Mouse (Mus musculus) heart, postnatal 14 days (tissue): ENCODE measurements around the gene Rab17. TPM values are rescaled to one million over a fixed set of nuclear protein-coding genes. Genes with fewer than 3 reads are reported as not detected.

Experiments
- DNase-seq, 2 experiments: peaks; one replicate each; pipeline ENCODE4 v3.0.0; 2021 to 2022
- intact Hi-C: fragments of 180-260 bp; cut with DNase I; formaldehyde crosslinking; loops from one replicate; pipeline ENCODE4 v1.15.1; 2025
- total RNA-seq, 2 experiments: library from RNA; stranded (reverse); gene quantifications; 2 replicates each; pipeline ENCODE4 v1.2.3; 2021

Gene Rab17
- total RNA-seq, 2 experiments from 2014 or later, result 2.5 to 3.1 TPM

DNA sequence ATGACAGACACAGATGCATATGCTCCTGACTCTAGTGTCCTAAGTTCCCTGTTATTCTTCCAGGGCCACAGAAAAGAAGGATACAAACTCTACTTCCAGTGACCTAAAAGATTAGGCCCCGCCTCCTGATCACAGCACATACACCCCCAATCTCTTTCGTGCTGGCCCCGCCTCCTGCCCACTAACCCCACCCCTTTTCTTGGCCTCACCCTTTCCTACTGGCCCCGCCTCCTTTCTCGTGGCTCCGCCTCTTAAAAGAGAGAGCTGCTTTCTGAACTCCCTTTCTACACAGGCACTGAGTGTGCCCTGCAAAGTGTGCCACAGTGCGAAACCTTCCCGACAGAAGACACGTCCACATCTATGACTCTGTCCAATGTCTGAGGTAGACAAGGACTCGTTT, 24.3 kb downstream of the Rab17 start:
- intact Hi-C loops, result no loop called here
- DNase-seq, result no peak

- no peak for DNase-seq
- intact Hi-C loops, result no loop called here
These were observed 29.5 kb downstream of the Rab17 start for GRCm38 (mm10) chr1:90939980-90940379.

DNA sequence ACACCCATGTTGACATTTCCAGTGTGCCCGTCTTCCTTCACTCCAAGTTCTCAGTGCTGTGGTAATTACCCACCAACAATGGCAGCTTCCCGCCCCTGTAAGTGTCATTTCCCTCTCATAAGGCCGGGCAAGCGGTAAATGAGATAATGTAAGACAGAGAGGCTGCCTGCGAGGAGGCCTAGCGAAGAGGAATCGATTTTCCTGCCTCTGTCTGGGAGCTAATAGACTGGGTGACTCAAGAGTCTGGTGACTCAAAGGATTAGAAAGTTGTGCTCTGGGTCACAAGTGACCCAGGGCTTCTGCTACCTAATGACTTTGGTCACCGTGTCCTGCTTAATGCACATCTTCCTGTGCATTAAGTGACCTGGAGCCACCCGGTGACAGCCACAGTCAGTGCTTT, 32.5 kb downstream of the Rab17 start:
- DNase-seq, result no peak

GRCm38 (mm10) chr1:90933001-90933400, 36.5 kb downstream of the Rab17 start:
- no peak for DNase-seq
- intact Hi-C loops, result no loop called here

More for the DNA sequence above, 32.5 kb downstream of the Rab17 start:
- intact Hi-C loops, result no loop called here

GRCm38 (mm10) chr1:90928575-90928934, 40.9 kb downstream of the Rab17 start:
- intact Hi-C loops, result loop anchor here (1.0 kb wide), 1 partner anchor 28 kb away; no protein-coding TSS in a partner anchor
- DNase-seq, result peak; percentile 86 to 89

DNA sequence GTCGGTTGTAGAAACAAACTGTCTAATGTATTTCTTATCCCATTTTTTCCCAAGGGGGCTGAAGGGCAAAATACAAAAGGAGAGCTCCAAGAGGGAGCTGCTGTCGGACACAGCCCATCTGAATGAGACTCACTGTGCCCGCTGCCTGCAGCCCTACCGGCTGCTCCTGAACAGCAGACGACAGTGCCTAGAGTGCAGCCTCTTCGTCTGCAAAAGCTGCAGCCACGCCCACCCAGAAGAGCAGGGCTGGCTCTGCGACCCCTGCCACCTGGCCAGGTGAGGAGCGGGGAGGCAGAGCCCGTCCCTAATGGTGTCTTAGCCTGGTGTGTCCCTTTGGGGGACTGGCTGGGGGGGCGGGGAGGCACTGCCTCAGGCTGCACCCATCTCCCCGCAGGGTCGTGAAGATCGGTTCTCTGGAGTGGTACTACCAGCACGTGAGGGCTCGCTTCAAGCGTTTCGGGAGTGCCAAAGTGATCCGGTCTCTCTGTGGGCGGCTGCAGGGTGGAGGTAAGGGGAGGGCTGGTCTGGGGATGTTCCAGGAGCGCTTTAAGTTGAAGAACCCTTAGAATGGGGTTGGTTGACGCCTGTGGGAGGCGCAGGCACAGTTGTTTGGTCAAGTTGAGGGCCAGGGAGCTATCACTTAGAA, 41.4 kb downstream of the Rab17 start:
- no peak for DNase-seq
- intact Hi-C loops, result loop anchor here (1.0 kb wide), 1 partner anchor 28 kb away; no protein-coding TSS in a partner anchor

DNA sequence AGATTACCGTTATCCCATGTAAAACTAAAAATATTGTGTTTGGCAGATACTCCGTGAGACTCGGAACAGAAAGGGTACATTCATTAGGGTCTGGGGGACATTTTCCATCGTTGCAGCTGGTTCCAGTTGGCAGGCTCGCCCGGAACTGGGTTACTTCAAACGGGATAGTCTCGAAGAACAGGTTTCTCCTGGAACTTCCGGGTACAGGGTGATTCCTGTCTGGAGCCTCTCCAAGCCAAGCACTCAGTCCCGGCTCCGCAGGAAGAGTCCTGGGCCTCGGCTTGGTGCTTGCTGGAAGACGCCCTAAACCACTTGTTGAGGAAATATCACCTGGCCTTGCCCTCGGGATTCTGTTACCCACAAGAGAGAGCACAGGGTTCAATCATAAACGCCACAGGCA, 42.2 kb downstream of the Rab17 start:
- DNase-seq, result no peak
- intact Hi-C loops, result no loop called here

GRCm38 (mm10) chr1:90926030-90926429, 43.4 kb downstream of the Rab17 start:
- peak in 1 of 2 experiments; percentile 22 for DNase-seq
- intact Hi-C loops, result no loop called here

- DNase-seq, result no peak
- intact Hi-C loops, result no loop called here
These were observed 47.8 kb downstream of the Rab17 start for GRCm38 (mm10) chr1:90921687-90922086.

GRCm38 (mm10) chr1:90917509-90917908, 52.0 kb downstream of the Rab17 start:
- no peak for DNase-seq
- intact Hi-C loops, result no loop called here

DNA sequence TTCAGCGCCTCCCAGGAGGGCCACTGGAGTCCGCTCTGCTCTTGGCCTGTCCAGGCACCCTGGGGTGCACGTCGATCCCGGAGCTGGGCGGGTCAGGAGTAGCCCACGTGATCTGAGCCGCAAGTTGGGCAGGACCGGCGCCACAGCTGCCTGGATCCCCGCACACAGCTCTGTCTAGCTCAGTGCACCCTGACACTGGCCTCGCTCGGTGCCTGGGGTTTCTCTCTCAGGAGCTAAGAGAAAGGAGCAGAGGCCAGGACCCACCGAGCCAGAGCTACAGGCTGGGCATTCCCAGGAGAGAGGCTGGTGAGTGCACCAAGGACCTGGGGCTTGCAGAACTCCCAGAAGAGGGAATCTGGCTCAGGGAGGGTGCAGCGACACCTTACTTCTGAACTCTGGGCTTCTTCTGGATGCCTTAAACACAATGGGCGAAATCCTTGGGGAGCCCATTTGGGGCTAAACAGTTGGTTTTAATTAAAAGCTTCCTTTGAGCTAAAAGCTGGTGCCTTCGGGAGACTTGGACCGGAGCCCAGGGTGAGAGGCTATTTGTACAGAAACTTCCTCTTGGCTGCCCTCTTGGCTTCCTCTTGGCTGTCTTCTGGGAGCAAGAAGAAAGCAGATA, 54.4 kb downstream of the Rab17 start, which contains the start of gene Mlph:
Gene Mlph (plus strand): TSS at position 138 of the 622 bp plus-strand sequence.
- DNase-seq, result peak; percentile 40 to 49
- intact Hi-C loops, result no loop called here

DNA sequence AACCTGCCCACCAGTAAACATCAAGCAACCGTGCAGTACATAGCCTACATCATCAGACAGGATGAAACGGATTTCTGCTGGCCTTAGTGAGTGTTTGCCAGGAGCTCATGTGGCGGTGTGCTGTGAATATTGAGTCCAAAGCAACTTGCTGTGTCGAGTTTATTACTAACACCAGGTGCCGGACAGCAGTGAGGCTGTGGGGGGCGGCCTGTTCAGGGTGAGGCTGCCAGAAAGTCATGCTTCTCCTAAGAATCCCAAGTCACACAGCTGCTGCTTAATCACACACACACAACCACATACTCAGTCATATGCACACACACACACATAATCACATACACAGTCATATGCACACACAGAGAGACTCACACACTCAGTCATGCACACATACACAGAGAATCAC, 56.2 kb downstream of the Rab17 start:
- intact Hi-C loops, result no loop called here
- no peak for DNase-seq

GRCm38 (mm10) chr1:90909631-90910152, 59.8 kb downstream of the Rab17 start:
- intact Hi-C loops, result loop anchor here (5.0 kb wide), 1 partner anchor 257 kb away; no protein-coding TSS in a partner anchor
- peak; percentile 71 to 75 for DNase-seq

DNA sequence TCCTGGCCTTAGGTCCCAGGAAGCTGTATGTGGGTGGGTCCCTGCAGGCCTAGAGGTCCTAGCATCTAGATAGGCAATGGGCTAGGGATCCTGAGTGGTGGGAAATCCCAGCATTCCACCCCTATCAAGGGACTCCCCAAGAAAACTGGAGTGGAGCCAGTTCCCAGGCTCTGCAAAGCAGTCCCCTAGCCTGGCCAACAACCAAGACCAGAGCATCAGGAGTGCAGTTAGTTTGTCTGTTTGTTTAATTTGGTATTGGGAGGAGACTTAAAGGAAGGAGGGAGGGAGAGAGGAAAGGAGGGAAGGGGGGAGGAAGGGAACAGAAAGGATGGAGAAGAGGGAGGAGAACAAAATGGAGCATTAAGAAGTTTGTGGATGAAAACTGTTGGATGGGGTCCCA, 60.3 kb downstream of the Rab17 start:
- DNase-seq, result peak; percentile 57 to 73
- intact Hi-C loops, result loop anchor here (5.0 kb wide), 1 partner anchor 257 kb away; no protein-coding TSS in a partner anchor

Other genes with a start within 250 kb of the Rab17 start
- 100 to 1,000 TPM in 1 of 2 experiments, 10 to 100 TPM in 1; 90.3 to 105 TPM for gene Col6a3, start 125.7 kb downstream of the Rab17 start, total RNA-seq
- under 1 TPM; 0.41 to 0.86 TPM for gene Mlph, start 54.6 kb downstream of the Rab17 start, total RNA-seq
- not detected for gene Prlh, start 16.6 kb downstream of the Rab17 start, total RNA-seq
- gene Lrrfip1, start 29.1 kb upstream of the Rab17 start, total RNA-seq, result 100 to 1,000 TPM; 101 to 109 TPM
- under 1 TPM; 0.10 to 0.12 TPM for gene Rbm44, start 175.4 kb upstream of the Rab17 start, total RNA-seq
- 10 to 100 TPM; 10.5 to 13.6 TPM for gene Ramp1, start 210.2 kb upstream of the Rab17 start, total RNA-seq